Mouse (Mus musculus): Measurements from ENCODE around the gene Trappc4. TPM values are rescaled to one million over a fixed set of nuclear protein-coding genes. Genes with fewer than 3 reads are reported as not detected.
"Not testable (repeated sequence)": the region's sequence is repeated elsewhere in the genome, so short reads cannot be mapped to it uniquely, and the experiment has no call there.

The Trappc4 gene
- total RNA-seq, 2 experiments from 2014 or later = 32.1 to 35.8 TPM

DNA sequence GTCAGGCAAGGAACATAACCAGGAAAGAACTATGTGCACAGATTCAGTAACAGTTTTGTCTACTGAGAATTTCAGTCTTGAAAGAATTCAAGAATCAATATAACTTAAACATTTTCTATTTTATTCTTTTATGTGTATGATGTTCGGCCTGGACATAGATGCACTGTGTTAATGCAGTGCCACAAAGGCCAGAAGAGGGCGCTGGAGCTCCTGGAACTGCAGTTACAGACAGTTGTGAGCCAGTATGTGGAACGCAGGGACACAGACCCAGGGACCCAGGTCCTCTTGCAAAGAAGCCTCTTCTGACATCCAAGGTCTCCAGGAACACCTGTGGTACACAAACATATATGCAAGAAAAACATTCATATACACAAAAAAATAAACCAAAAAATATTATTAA is 42.9 kb downstream of the Trappc4 start:
- intact Hi-C loops (cut with DNase I) = no loop called here
- no peak for DNase-seq

DNA sequence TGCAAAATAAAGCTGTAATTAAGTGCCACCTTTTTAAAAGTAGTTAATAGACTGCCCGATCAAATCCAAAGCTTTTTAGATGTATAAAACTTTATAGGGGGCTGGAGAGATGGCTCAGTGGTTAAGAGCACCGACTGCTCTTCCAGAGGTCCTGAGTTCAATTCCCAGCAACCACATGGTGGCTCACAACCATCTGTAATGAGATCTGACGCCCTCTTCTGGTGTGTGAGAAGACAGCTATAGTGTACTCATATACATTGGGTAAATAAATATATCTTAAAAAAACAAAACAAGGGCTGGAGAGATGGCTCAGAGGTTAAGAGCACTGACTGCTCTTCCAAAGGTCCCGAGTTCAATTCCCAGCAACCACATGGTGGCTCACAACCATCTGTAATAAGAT is 45.5 kb downstream of the Trappc4 start:
- DNase-seq; intact Hi-C loops (cut with DNase I): not testable (repeated sequence)

DNA sequence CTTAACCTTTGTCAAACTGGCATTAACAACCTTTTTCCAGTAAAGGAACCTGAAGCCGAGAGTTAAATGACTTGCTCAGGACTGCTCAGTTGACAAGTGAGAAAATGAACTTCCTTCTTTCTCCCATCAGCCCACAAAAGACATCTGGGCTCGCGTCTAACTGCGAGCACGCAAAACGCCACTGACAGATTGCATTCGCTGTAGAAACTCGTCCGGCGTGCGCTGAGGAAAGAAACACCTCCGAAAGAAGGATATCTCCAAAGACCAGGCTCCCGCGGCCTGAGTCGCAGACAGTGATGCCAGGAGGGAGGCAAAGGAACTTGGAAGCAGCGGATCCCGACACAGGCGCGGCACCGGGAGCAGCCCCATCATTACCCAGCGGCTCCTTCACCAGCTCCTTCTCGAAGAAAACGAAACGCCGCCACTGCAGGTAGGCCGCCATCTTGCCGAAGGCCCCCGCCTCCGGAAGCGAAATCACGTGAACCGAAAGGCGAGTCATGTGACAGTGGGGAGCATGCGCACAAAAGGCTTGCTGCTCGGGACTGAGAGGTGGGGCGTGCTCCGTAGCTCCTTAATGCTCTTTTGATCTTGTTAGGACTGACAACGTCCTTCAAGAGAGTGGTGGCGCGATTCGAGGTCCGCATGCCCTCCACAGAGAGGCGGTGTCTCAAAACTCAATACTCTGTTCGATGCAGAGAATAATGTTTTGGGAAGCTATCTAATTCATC is 46.0 kb downstream of the Trappc4 start, which contains the start of gene Vps11:
Gene Vps11, minus strand, starts transcription at position 481 of the 728 bp plus-strand sequence.
- intact Hi-C loops (cut with DNase I) = no loop called here
- peak; percentile 93 to 96 for DNase-seq

DNA sequence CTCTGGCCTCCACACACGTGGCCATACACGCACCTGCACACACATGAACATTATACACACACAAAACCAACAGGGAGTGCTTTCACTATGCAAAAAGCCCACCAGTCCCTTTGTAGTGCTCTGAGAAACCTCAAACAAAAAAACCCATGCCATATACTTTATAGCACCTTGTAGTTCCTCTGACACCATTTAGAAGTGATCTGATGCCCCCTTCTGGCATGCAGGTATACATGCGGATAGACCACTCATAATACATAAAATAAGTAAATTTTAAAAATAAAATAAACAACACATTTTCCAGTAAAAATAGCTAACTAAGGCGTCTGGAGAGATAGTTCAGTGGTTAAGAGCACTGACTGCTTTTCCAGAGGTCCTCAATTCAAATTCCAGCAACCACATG is 50.2 kb downstream of the Trappc4 start:
- intact Hi-C loops (cut with DNase I) = no loop called here
- DNase-seq = no peak

Small RNA genes within 50 kb of the gene (microRNA-seq; reads per million reads assigned to microRNA genes)
- 0.72 to 1.1 reads per million in 2 experiments for gene Mir7085

Other genes with a start within 250 kb of the Trappc4 start
- gene Cbl, start 173.6 kb downstream of the Trappc4 start, total RNA-seq (2021) = 10 to 100 TPM; 26.4 to 31.2 TPM
- gene Ccdc153, start 166.9 kb downstream of the Trappc4 start, total RNA-seq (2021) = 1 to 10 TPM in 1 of 2 experiments, not detected in 1; 1.1 TPM
- gene Pdzd3, start 156.1 kb downstream of the Trappc4 start, total RNA-seq (2021) = 1 to 10 TPM; 2.0 to 2.8 TPM
- gene Nlrx1, start 139.0 kb downstream of the Trappc4 start, total RNA-seq (2021) = 10 to 100 TPM; 17.3 TPM
- under 1 TPM; 0.72 to 0.73 TPM for gene Abcg4, start 119.0 kb downstream of the Trappc4 start, total RNA-seq (2021)
- 10 to 100 TPM; 11.0 to 11.4 TPM for gene Hinfp, start 101.9 kb downstream of the Trappc4 start, total RNA-seq (2021)
- 10 to 100 TPM; 15.8 to 16.6 TPM for gene C2cd2l, start 87.3 kb downstream of the Trappc4 start, total RNA-seq (2021)
- gene Dpagt1, start 81.6 kb downstream of the Trappc4 start, total RNA-seq (2021) = 10 to 100 TPM; 18.8 to 21.0 TPM
- 10 to 100 TPM; 21.6 to 35.0 TPM for gene H2afx, start 72.9 kb downstream of the Trappc4 start, total RNA-seq (2021)
- 10 to 100 TPM; 44.4 to 46.8 TPM for gene Hmbs, start 63.4 kb downstream of the Trappc4 start, total RNA-seq (2021)
- 10 to 100 TPM; 17.8 to 19.5 TPM for gene Vps11, start 45.9 kb downstream of the Trappc4 start, total RNA-seq (2021)
- gene Hyou1, start 28.1 kb downstream of the Trappc4 start, total RNA-seq (2021) = 10 to 100 TPM; 38.9 to 52.1 TPM
- 10 to 100 TPM; 29.6 to 31.0 TPM for gene Slc37a4, start 10.7 kb downstream of the Trappc4 start, total RNA-seq (2021)
- gene Rps25, start 461 bp downstream of the Trappc4 start, total RNA-seq (2021) = 100 to 1,000 TPM; 728 to 854 TPM
- 10 to 100 TPM; 11.4 to 11.9 TPM for gene Ccdc84, start 11.0 kb upstream of the Trappc4 start, total RNA-seq (2021)
- not detected for gene Foxr1, start 33.5 kb upstream of the Trappc4 start, total RNA-seq (2021)
- not detected for gene Upk2, start 47.4 kb upstream of the Trappc4 start, total RNA-seq (2021)
- gene Bcl9l, start 75.2 kb upstream of the Trappc4 start, total RNA-seq (2021) = 10 to 100 TPM; 57.9 to 64.9 TPM
- gene Cxcr5, start 154.3 kb upstream of the Trappc4 start, total RNA-seq (2021) = under 1 TPM; 0.12 to 0.20 TPM
- 10 to 100 TPM; 92.0 to 94.3 TPM for gene Ddx6, start 197.3 kb upstream of the Trappc4 start, total RNA-seq (2021)